Mouse (Mus musculus): Measurements from ENCODE around the gene Gm44973.

Gene Gm44973

GRCm38 (mm10) chr7:5016920-5017319 is 1.6 kb downstream of the Gm44973 start:
- no peak for DNase-seq (ENCODE audit: low read depth, low spot score)

- DNase-seq (ENCODE audit: low read depth, low spot score) = peak; percentile 45
These were observed 2.1 kb downstream of the Gm44973 start for GRCm38 (mm10) chr7:5017352-5017751.

- DNase-seq (ENCODE audit: low read depth, low spot score) = no peak
These were observed 2.6 kb downstream of the Gm44973 start for GRCm38 (mm10) chr7:5017931-5018330.

- peak; percentile 48 for DNase-seq (ENCODE audit: low read depth, low spot score)
These were observed 4.3 kb downstream of the Gm44973 start for GRCm38 (mm10) chr7:5019576-5019975.

DNA sequence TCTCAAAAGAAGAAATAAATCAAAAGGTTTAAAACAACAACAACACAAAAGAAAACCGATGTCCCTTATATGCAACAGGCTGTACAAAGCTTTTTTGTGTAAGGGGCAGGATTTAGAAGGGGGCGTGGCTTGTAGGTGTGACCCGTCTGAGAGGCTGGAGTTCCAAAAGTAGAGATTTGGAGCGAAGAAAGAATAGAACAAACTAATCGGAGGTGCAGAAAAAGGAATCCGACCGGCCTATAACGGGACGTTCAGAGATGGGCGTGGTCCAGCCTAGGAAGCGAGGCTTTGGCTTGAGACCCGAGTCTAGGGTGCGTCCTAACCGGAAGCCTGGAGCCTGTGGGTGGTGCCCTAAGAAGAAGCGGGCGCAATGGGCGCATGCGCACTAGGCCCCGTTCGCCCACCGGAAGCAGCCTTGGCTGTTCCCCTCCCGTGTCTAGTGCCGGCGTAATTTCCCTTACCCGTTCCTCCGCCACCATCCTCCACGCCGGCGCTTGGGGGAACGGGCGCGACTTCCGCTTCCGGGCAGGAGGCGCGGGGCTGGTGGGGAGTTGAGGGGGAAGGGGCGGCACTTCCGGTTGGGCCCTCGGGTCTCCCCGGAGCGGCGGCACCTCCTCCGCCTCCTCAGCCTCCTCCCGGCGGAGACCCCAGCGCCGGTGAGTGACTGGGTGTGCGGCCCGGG is 4.8 kb downstream of the Gm44973 start, which contains the start of the genes Zfp865 and Ccdc106:
Gene Zfp865, plus strand, starts transcription at position 377 of the 682 bp plus-strand sequence.
Gene Ccdc106, plus strand, starts transcription at position 554 of the 682 bp plus-strand sequence.
- DNase-seq (ENCODE audit: low read depth, low spot score) = peak; percentile 99

GRCm38 (mm10) chr7:5020685-5021084 is 5.4 kb downstream of the Gm44973 start:
- no peak for DNase-seq (ENCODE audit: low read depth, low spot score)

GRCm38 (mm10) chr7:5021197-5021596 is 5.9 kb downstream of the Gm44973 start:
- DNase-seq (ENCODE audit: low read depth, low spot score) = no peak

GRCm38 (mm10) chr7:5029543-5029942 is 14.2 kb downstream of the Gm44973 start:
- no peak for DNase-seq (ENCODE audit: low read depth, low spot score)

DNA sequence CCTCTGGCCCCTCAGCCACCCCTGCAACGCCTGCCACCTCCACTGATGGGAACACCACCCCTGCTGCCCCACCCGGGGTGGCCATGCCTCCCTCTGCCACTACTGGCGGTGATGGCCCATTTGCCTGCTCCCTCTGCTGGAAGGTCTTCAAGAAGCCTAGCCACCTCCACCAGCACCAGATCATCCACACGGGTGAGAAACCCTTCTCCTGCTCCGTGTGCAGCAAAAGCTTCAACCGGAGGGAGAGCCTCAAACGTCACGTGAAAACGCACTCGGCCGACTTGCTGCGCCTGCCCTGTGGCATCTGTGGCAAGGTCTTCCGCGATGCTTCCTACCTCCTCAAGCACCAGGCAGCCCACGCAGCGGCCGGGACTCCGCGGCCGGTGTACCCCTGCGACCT is 14.7 kb downstream of the Gm44973 start:
- no peak for DNase-seq (ENCODE audit: low read depth, low spot score)

DNA sequence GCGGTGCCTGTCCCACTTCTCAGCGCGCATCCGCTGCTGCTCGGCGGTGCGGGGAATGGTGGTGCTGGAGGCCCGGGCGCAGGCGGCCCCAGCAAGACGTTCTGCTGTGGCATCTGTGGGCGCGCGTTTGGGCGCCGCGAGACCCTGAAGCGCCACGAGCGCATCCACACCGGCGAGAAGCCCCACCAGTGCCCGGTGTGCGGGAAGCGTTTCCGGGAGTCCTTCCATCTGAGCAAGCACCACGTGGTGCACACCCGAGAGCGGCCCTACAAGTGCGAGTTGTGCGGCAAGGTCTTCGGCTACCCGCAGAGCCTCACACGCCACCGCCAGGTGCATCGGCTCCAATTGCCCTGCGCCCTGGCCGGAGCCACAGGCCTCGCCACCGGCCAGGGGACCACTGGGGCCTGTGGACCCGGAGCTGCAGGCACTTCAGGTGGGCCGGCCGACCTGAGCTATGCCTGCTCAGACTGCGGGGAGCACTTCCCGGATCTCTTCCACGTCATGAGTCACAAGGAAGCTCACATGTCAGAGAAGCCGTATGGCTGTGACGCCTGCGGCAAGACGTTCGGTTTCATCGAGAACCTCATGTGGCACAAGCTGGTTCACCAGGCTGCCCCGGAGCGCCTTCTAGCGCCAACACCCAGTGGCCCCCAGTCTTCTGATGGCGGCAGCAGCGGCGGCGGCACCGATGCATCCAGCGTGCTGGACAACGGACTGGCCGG is 15.4 kb downstream of the Gm44973 start:
- DNase-seq (ENCODE audit: low read depth, low spot score) = no peak

GRCm38 (mm10) chr7:5031496-5031895 is 16.2 kb downstream of the Gm44973 start:
- DNase-seq (ENCODE audit: low read depth, low spot score) = no peak

DNA sequence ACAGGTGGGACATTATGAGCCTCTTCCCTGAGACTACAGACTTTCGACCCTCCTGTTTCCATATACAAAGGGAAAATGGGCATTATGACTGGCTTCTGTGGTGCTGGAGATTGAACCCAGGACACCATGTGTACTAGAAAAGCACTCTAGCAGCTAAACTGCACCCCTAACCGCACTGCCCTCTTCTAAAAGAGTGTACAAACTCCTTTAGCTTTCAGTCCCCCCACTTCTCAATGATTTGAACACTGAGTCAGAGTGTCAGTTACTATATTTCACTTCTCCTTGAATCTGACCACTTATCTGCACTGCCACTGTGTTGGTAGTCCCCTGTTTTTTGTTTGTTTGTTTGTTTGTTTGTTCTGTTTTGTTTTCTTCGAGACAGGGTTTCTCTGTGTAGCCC is 18.5 kb downstream of the Gm44973 start, which contains the start of gene 4632433K11Rik:
Gene 4632433K11Rik, plus strand, starts transcription at position 301 of the 400 bp plus-strand sequence.
- DNase-seq (ENCODE audit: low read depth, low spot score) = no peak

DNA sequence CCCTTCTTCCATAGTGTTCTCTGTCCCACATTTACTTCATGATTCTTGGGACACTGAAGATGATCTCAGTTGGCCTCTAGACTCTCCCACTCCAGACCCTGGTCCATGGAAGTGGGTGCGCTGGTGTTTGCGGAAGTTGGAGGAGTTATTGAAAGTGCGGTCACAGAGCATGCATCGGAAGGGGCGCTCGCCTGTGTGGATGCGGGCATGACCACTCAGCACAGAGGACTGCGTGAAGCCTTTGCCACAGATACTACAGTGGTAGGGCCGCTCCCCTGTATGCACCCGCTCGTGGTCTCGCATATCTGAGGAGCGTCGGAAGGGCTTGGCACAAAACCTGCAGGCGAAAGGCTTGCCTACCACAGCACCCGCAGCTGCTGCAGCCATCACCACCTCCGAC is 20.3 kb downstream of the Gm44973 start:
- no peak for DNase-seq (ENCODE audit: low read depth, low spot score)

DNA sequence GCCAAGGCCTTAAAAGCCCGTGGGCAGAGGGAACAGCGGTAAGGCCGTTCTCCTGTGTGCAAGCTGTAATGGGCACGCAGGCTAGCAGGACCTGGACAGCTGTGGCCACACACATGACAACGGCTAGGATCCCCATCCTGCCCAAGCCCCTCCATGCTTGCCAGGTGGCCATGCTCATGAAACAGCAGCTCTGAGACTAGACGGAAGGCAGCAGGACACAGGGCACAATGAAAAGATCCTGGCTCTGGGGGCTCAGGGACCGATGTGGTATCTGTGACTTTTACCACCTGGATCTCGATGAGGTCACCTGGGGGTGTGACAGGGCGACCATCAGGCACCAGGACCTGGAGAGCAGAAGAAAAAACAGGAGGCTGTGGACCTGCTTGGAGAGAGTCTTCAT is 20.8 kb downstream of the Gm44973 start:
- no peak for DNase-seq (ENCODE audit: low read depth, low spot score)

GRCm38 (mm10) chr7:5037026-5037425 is 21.7 kb downstream of the Gm44973 start:
- no peak for DNase-seq (ENCODE audit: low read depth, low spot score)

- DNase-seq (ENCODE audit: low read depth, low spot score) = no peak
These were observed 22.2 kb downstream of the Gm44973 start for GRCm38 (mm10) chr7:5037467-5037866.

GRCm38 (mm10) chr7:5038109-5038732 is 22.9 kb downstream of the Gm44973 start, which contains the start of gene Zfp784:
Gene Zfp784 (minus strand): TSS chr7:5038446.
- DNase-seq (ENCODE audit: low read depth, low spot score) = peak; percentile 96

DNA sequence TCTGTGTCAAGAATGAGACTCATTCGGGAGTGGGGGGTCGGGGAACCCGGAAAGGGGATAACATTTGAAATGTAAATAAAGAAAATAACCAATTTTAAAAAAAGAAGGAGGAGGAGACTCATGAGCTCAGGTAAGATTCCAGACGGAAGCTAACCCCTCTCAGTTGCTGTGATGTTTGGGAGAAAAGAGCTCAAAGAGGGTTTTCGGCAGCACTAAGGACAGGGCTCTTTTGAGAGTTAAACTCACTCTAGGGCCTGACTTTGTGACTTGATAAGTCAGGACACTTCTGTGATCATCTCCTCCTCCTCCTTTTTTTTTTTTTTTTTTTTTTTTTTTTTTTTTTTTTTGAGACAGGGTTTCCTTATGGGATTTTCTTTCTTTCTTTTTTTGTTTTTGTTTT is 23.6 kb downstream of the Gm44973 start:
- DNase-seq (ENCODE audit: low read depth, low spot score) = no peak

GRCm38 (mm10) chr7:5044981-5045380 is 29.7 kb downstream of the Gm44973 start:
- DNase-seq (ENCODE audit: low read depth, low spot score) = no peak

DNA sequence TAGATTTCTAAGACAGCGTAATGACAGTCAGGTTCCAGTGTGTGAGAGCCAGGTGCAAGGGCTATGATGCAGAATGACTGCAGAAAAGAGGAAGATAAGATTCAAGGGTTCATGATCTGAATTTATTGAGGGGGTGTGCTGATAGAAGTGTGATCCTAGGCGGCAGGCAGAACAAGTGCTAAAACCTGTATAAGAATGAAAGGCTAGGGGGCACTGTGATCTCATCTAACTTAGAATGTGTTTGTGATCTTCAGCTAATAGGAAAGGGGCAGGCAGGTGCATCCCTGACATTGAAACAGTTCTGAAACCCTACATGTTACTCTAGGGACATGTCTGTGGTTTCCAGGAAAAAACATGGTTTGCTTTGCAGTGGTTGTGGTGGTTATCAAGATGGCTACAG is 30.8 kb downstream of the Gm44973 start:
- DNase-seq (ENCODE audit: low read depth, low spot score) = peak; percentile 64

GRCm38 (mm10) chr7:5047313-5047712 is 32.0 kb downstream of the Gm44973 start:
- peak; percentile 61 for DNase-seq (ENCODE audit: low read depth, low spot score)
